Mouse (Mus musculus): ENCODE data around the gene Nkapd1. TPM values are rescaled to one million over a fixed set of nuclear protein-coding genes. Genes with fewer than 3 reads are reported as not detected.

Nkapd1 gene
- total RNA-seq (2023): 10 to 100 TPM; 19.4 to 23.7 TPM

DNA sequence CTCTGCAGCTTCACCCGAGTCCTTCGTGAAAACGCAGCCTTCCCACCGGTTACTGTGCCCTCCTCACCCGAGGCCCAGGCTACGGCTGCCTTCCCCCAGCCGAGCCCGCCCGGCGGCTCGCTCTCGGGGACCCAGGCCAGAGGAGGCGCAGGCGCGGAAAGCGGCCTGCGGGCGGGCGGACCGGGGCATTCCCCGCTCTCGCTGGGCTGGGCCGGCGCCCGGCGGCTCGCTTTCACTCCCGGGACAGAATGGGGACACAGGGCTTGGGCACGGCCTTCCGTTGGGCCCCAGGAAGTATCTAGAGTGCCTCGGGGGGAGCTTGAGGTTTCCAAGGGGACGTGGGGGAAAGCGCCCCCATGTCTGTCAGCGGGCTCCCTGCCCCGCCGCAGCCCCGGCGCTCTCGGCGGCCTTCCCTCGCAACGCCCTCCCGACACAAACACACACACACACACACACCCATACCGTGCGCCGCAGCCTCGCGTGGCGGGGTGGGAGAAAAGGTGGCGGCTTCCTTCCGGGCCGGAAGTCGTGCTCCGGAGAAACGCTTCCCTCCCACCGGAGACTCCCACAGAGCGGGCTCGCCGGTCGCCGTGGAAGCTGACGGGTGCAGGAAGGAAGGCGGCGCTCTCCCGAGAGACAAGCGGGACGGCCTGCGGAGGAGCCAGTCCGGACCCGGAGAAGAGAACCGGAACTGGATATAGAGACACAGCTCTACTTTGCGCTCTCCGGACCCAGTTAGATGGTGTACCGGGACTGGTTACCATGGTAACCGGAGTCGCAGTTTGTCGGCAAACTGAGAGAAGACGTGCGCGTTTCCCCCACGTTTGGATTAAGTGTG lies at the start of gene Nkapd1, which contains the start of gene Pih1d2:
Gene Nkapd1 (minus strand): TSS at position 699 of the 838 bp plus-strand sequence.
Gene Pih1d2 (plus strand): TSS at position 556 of the 838 bp plus-strand sequence.

DNA sequence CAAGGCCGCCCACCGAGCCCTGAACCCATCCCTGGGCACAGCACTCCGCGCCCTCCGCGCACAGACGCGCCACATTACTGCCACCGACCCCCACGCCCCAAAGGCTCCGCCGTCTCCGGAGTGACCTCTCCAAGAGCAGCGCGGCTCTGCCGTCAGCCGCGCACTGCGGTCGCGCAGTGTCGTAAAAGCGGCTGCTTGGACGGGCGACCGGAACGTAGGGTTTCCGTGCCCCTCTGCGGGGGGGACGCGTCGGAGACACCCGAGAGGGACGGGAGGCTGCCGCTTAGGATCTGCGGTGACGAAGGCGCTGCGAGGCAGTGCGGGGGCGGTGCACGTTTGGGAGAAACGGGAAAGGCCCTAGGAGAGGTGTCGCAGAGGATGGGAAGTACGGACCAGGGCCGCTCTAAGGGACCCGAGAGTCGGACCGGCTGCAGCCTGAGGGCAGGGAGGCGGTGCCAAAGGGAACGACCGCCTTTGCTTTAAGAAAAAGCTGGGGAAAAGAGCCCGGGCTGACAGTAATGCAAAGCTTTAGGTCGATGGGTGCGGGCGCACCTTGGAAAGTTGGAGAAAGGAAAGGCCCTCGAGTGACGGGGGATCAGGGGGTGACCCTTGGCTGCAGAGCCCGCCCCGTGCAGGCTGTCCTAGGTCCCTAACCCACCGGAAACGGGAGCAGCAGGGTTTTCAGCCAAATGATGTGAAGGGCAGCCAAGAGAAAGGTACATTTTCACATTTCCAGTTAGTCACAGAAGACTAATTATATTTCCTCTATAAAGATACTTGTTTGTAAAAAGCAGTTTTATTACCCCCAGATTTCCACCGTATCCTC lies 42.3 kb upstream of the Nkapd1 start, which contains the start of gene Dlat:
Gene Dlat (minus strand): TSS at position 389 of the 826 bp plus-strand sequence.

DNA sequence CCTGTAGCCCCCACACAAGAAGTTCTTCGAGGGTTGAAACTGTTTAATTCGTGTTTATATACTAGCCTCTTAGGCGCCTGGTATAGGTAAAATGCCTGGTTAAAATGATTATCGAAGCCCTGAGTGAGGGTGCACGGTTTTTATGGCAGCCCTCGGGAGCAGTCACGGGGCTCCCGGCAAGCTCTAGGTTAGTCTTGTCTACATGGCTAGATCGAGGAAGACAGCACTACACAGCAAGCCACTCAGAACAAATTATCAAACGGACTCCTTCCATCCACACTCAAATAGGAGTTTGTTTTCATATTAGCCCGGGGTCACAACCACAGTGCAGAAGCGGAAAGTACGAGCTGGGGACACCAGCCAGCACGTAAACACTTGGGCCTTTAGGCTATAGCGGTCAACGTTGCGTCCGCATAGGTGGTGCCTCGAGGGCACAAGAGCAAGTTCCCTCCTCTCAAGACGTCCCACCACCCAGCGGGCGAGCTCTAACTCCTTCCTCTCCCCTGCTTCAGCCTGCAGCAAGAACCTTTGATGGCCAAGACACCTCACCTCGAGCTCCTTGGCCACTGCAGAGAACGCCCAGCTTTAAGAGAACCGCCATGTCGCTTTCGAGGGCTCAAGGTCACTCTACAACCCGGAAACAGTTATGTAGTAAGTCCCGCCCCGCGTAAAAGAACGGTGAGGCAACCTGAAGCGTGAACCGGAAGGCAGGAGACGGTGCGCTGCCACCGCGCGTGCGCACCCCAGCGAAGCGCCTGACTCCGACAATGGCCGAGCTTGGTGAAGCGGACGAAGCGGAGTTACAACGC lies 13.9 kb downstream of the Nkapd1 start, which contains the start of the genes Sdhd and Timm8b:
Gene Sdhd (minus strand): TSS at position 624 of the 809 bp plus-strand sequence.
Gene Timm8b (plus strand): TSS at position 722 of the 809 bp plus-strand sequence.

DNA sequence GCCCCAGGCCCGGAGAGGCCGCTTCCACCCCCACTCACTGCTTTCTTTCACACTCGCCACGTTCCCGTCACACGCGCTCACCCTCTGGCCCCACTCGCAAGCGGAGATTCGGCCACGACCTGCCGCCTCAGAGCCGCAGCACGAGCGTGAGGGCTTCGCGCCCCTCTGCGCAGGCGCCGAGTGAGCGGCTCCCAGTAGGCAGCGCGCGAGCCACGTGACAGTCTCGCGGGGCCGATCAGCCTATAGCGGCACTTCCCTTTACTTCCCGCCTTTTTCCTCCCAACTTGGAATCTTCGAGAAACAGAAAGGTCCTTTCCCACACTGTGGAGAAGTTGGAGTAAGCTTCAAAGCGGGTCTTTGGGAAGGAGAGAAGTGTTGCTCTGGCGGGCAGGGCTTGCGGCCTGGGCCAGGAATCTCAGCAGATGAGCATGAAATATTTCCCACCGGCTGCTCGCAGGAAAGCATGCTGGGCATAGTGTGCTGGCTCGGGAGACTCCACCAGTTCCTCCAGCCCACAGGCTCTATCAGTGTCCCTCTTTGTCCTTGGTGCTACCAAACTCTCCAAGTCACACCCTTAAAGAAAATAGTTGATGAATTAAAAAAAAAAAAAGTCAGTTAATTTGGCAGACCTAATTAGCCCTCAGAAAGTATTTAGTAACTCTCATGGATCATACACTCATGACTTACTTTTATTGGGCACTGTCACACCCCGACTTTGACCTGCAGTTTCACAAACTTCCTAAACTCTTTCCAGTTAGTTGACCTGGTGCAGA lies 55.9 kb downstream of the Nkapd1 start, which contains the start of gene Tex12:
Gene Tex12 (minus strand): TSS at position 181 of the 773 bp plus-strand sequence.

Other genes starting within 250 kb of the Nkapd1 start
- gene Plet1, start 122.9 kb downstream of the Nkapd1 start, total RNA-seq (2023): not detected
- 10 to 100 TPM; 46.4 to 59.4 TPM for gene Pts, start 88.7 kb downstream of the Nkapd1 start, total RNA-seq (2023)
- 10 to 100 TPM; 75.6 to 81.6 TPM for gene Il18, start 62.6 kb downstream of the Nkapd1 start, total RNA-seq (2023)
- gene Bco2, start 62.3 kb downstream of the Nkapd1 start, total RNA-seq (2023): 1 to 10 TPM; 7.6 to 8.3 TPM
- gene Tex12, start 56.1 kb downstream of the Nkapd1 start, total RNA-seq (2023): not detected
- 10 to 100 TPM; 70.1 to 82.1 TPM for gene Sdhd, start 13.7 kb downstream of the Nkapd1 start, total RNA-seq (2023)
- 10 to 100 TPM; 51.5 to 54.9 TPM for gene Timm8b, start 13.6 kb downstream of the Nkapd1 start, total RNA-seq (2023)
- under 1 TPM in 1 of 2 experiments, not detected in 1; 0.43 TPM for gene Pih1d2, start 143 bp downstream of the Nkapd1 start, total RNA-seq (2023)
- 10 to 100 TPM; 27.2 to 27.5 TPM for gene Dlat, start 42.3 kb upstream of the Nkapd1 start, total RNA-seq (2023)
- not detected for gene Dixdc1, start 122.1 kb upstream of the Nkapd1 start, total RNA-seq (2023)
- gene 2310030G06Rik, start 129.1 kb upstream of the Nkapd1 start, total RNA-seq (2023): not detected
- 1 to 10 TPM; 2.0 to 4.1 TPM for gene Cryab, start 133.9 kb upstream of the Nkapd1 start, total RNA-seq (2023)
- not detected for gene Hspb2, start 134.9 kb upstream of the Nkapd1 start, total RNA-seq (2023)
- 10 to 100 TPM in 1 of 2 experiments, 1 to 10 TPM in 1; 10.0 to 12.1 TPM for gene Fdxacb1, start 150.8 kb upstream of the Nkapd1 start, total RNA-seq (2023)
- gene Alg9, start 157.6 kb upstream of the Nkapd1 start, total RNA-seq (2023): 10 to 100 TPM; 13.0 to 18.8 TPM
- gene 1110032A03Rik, start 158.1 kb upstream of the Nkapd1 start, total RNA-seq (2023): 10 to 100 TPM in 1 of 2 experiments, 1 to 10 TPM in 1; 9.5 to 15.7 TPM
- gene Ppp2r1b, start 227.8 kb upstream of the Nkapd1 start, total RNA-seq (2023): 10 to 100 TPM; 27.8 to 30.5 TPM